Mouse (Mus musculus): Measurements from ENCODE around the gene Tgm3.

Gene Tgm3

GRCm38 (mm10) chr2:130012026-130012425, at the start of gene Tgm3:
Gene Tgm3, plus strand, starts transcription at chr2:130012349.
- DNase-seq, result no peak

GRCm38 (mm10) chr2:129980608-129981007, 31.5 kb upstream of the Tgm3 start:
- DNase-seq, result no peak

GRCm38 (mm10) chr2:129987527-129988045, 24.6 kb upstream of the Tgm3 start:
- DNase-seq, result no peak

GRCm38 (mm10) chr2:129989646-129990045, 22.5 kb upstream of the Tgm3 start:
- no peak for DNase-seq

- DNase-seq, result no peak
Observed at GRCm38 (mm10) chr2:129994468-129994867, 17.7 kb upstream of the Tgm3 start.

GRCm38 (mm10) chr2:129998476-129998875, 13.7 kb upstream of the Tgm3 start:
- DNase-seq, result no peak

- no peak for DNase-seq
Observed at GRCm38 (mm10) chr2:129999296-129999695, 12.9 kb upstream of the Tgm3 start.

GRCm38 (mm10) chr2:130000601-130001000, 11.5 kb upstream of the Tgm3 start:
- DNase-seq, result no peak

GRCm38 (mm10) chr2:130004046-130004445, 8.1 kb upstream of the Tgm3 start:
- DNase-seq, result no peak

- no peak for DNase-seq
Observed at GRCm38 (mm10) chr2:130009371-130009770, 2.8 kb upstream of the Tgm3 start.

GRCm38 (mm10) chr2:130013646-130014045, 1.5 kb downstream of the Tgm3 start:
- no peak for DNase-seq

GRCm38 (mm10) chr2:130015196-130015595, 3.0 kb downstream of the Tgm3 start:
- no peak for DNase-seq

- DNase-seq, result no peak
Observed at GRCm38 (mm10) chr2:130018084-130018483, 5.9 kb downstream of the Tgm3 start.

- DNase-seq, result no peak
Observed at GRCm38 (mm10) chr2:130027890-130028289, 15.7 kb downstream of the Tgm3 start.

GRCm38 (mm10) chr2:130029826-130030225, 17.7 kb downstream of the Tgm3 start:
- no peak for DNase-seq

- DNase-seq, result no peak
Observed at GRCm38 (mm10) chr2:130032661-130033060, 20.5 kb downstream of the Tgm3 start.

GRCm38 (mm10) chr2:130036846-130037245, 24.7 kb downstream of the Tgm3 start:
- no peak for DNase-seq

GRCm38 (mm10) chr2:130038971-130039370, 26.8 kb downstream of the Tgm3 start:
- no peak for DNase-seq

GRCm38 (mm10) chr2:130040190-130040886, 28.2 kb downstream of the Tgm3 start:
- DNase-seq, result no peak

GRCm38 (mm10) chr2:130043835-130044234, 31.7 kb downstream of the Tgm3 start:
- DNase-seq, result no peak

- DNase-seq, result no peak
Observed at GRCm38 (mm10) chr2:130047923-130048440, 35.8 kb downstream of the Tgm3 start.

GRCm38 (mm10) chr2:130048792-130049191, 36.6 kb downstream of the Tgm3 start:
- no peak for DNase-seq

- DNase-seq, result no peak
Observed at GRCm38 (mm10) chr2:130058149-130058548, 46.0 kb downstream of the Tgm3 start.

GRCm38 (mm10) chr2:130068228-130068627, 56.1 kb downstream of the Tgm3 start:
- peak; percentile 19 for DNase-seq

- DNase-seq, result no peak
Observed at GRCm38 (mm10) chr2:130070396-130070795, 58.2 kb downstream of the Tgm3 start.

Measured in thymus, postnatal 4 days (tissue).